Mouse (Mus musculus): ENCODE measurements around the gene Vmn2r10. TPM values are rescaled to one million over a fixed set of nuclear protein-coding genes. Genes with fewer than 3 reads are reported as not detected.
"Not testable (repeated sequence)": the region's sequence is repeated elsewhere in the genome, so short reads cannot be mapped to it uniquely, and the experiment has no call there.

The Vmn2r10 gene
- not detected for total RNA-seq (2021)
- long read RNA-seq, experiment 1 = 0 reads
- long read RNA-seq, experiment 2 = 0 reads

- DNase-seq (ENCODE audit: low spot score in 2 of 2); intact Hi-C loops (cut with DNase I): not testable (repeated sequence)
These were observed at the start of gene Vmn2r10 for GRCm38 (mm10) chr5:109006427-109006826. Gene Vmn2r10, minus strand, starts transcription at chr5:109006527.

- intact Hi-C loops (cut with DNase I) = no loop called here
- DNase-seq (ENCODE audit: low spot score in 2 of 2) = no peak
These were observed 49.0 kb upstream of the Vmn2r10 start for GRCm38 (mm10) chr5:109055286-109055685.

- intact Hi-C loops (cut with DNase I) = no loop called here
These were observed 26.3 kb upstream of the Vmn2r10 start for GRCm38 (mm10) chr5:109032591-109032990.

GRCm38 (mm10) chr5:108988924-108989323 is 17.4 kb downstream of the Vmn2r10 start:
- intact Hi-C loops (cut with DNase I) = no loop called here
- no peak for DNase-seq (ENCODE audit: low spot score in 2 of 2)

More at GRCm38 (mm10) chr5:109032591-109032990, 26.3 kb upstream of the Vmn2r10 start:
- no peak for DNase-seq (ENCODE audit: low spot score in 2 of 2)

Other genes starting within 250 kb of the Vmn2r10 start
- not detected for gene Rnf212, start 231.5 kb downstream of the Vmn2r10 start, total RNA-seq (2021)
- gene Tmed11, start 211.2 kb downstream of the Vmn2r10 start, total RNA-seq (2021) = not detected
- not detected for gene Vmn2r8, start 197.7 kb downstream of the Vmn2r10 start, total RNA-seq (2021)
- not detected for gene Vmn2r9, start 153.9 kb downstream of the Vmn2r10 start, total RNA-seq (2021)
- gene Vmn2r11, start 53.0 kb upstream of the Vmn2r10 start, total RNA-seq (2021) = not detected
- not detected for gene Vmn2r12, start 91.4 kb upstream of the Vmn2r10 start, total RNA-seq (2021)
- not detected for gene Vmn2r13, start 185.7 kb upstream of the Vmn2r10 start, total RNA-seq (2021)
- gene Vmn2r14, start 218.2 kb upstream of the Vmn2r10 start, total RNA-seq (2021) = not detected